ENCODE assay signal across 10 mouse cellular contexts in the genomic region with DNA sequence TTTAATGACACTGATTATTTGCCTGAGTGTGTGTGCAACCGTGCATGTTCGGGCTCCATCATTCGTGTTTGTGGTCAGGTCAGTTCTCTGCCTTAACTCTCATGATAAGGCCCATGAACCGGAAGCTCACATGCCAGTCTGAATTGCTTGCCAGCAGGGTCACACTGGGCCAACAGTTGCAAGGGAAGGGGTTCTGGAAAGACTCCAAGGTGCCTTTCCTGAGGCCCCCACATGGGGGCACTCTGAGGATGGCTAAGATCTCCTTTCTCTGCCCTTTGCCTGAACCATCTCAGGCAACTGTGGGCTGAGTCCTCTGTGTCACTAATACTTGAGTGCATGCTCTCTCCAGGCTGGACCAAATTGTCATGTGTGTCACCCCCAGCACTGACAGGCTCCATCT. TPM values are rescaled to one million over a fixed set of nuclear protein-coding genes. Genes with fewer than 3 reads are reported as not detected.
A peak's percentile ranks its signal among the peaks of the same experiment; 100 is the strongest.
DNase-seq lines count a peak whose midpoint lies in the region; ATAC-seq lines count a peak whose summit lies in the region.
"Had no signal": no experiment of that assay in that cellular context is flagged by ENCODE, and none has a peak within 500 bp of the region (broad histone marks: within the 10 kb centered on the region; RNA-seq: fewer than 3 reads in every experiment).

No protein-coding gene starts in this region.

- no peak overlapping the region for H3K4me2 ChIP-seq in liver, embryonic 11.5 days
- 0 out of 2 replicates have a peak overlapping the region, but pooled peaks have one; percentile 6 for H3K4me2 ChIP-seq in heart, embryonic 14.5 days (ENCODE audit: low read length)
- H3K4me2 ChIP-seq in midbrain, embryonic 14.5 days (ENCODE audit: low read length): no peak overlapping the region
- H3K4me2 ChIP-seq: embryonic facial prominence, embryonic 13.5 days; lung, embryonic 15.5 days had no signal

- no peak overlapping the region for H3K27ac ChIP-seq in liver, embryonic 11.5 days (ENCODE audit: low read depth, low read length)
- H3K27ac ChIP-seq in heart, embryonic 14.5 days (replicated peaks in 1 of 2; ENCODE audit: control insufficient read depth in 1 of 2, insufficient read depth in 1 of 2, low read depth in 2 of 2, low read length in 2 of 2): peak overlapping the region in 1 of 2 experiments; percentile 41; a peak in 1 of 4 replicates
- no peak overlapping the region for H3K27ac ChIP-seq in midbrain, embryonic 14.5 days (replicated peaks; ENCODE audit: low read depth, low read length)
- H3K27ac ChIP-seq: embryonic facial prominence, embryonic 13.5 days; lung, embryonic 15.5 days had no signal

- DNase-seq in liver (peak; percentile 54), MN1 (ENCODE audit: low spot score) (peak; percentile 79)
- no peak for DNase-seq in liver, embryonic 11.5 days (ENCODE audit: low spot score)
- peak; percentile 86 to 88 for DNase-seq in cerebellum, postnatal 14 days
- DNase-seq in layer of hippocampus, postnatal 14 days (ENCODE audit: low spot score in 2 of 2): peak; percentile 57 to 60
- peak; percentile 61 for DNase-seq in midbrain, embryonic 14.5 days

- H3K27me3 ChIP-seq in liver, embryonic 11.5 days (replicated peaks; ENCODE audit: control insufficient read depth, insufficient read depth, low read length): no peaks in the 10 kb centered on the region
- H3K27me3 ChIP-seq in heart, embryonic 14.5 days (ENCODE audit: control insufficient read depth, insufficient read depth, low read length): no peaks in the 10 kb centered on the region
- H3K27me3 ChIP-seq in midbrain, embryonic 14.5 days (ENCODE audit: control insufficient read depth, insufficient read depth, low read length): no peaks in the 10 kb centered on the region
- H3K27me3 ChIP-seq: embryonic facial prominence, embryonic 13.5 days; lung, embryonic 15.5 days had no signal

- no peaks in the 10 kb centered on the region for H3K9me3 ChIP-seq in liver, embryonic 11.5 days (ENCODE audit: control insufficient read depth, low read length)
- H3K9me3 ChIP-seq in heart, embryonic 14.5 days (ENCODE audit: control insufficient read depth, low read length): no peaks in the 10 kb centered on the region
- H3K9me3 ChIP-seq in midbrain, embryonic 14.5 days (ENCODE audit: control insufficient read depth, low read length): no peaks in the 10 kb centered on the region
- H3K9me3 ChIP-seq: embryonic facial prominence, embryonic 13.5 days; lung, embryonic 15.5 days had no signal

- H3K4me1 ChIP-seq in liver, embryonic 11.5 days (replicated peaks; ENCODE audit: control insufficient read depth, insufficient read depth, low read length): peaks cover 13% of the 10 kb centered on the region
- peaks cover 24 to 47% of the 10 kb centered on the region in 2 experiments for H3K4me1 ChIP-seq in heart, embryonic 14.5 days (ENCODE audit: control insufficient read depth in 2 of 2, insufficient read depth in 2 of 2, low read length in 2 of 2)
- peaks cover 6% of the 10 kb centered on the region; the same call in 1 of the 2 replicates for H3K4me1 ChIP-seq in midbrain, embryonic 14.5 days (ENCODE audit: control insufficient read depth, insufficient read depth, low read length)

- no peak for ATAC-seq in liver, embryonic 11.5 days (replicated peaks; ENCODE audit: low FRiP score)
- ATAC-seq in heart, embryonic 14.5 days (ENCODE audit: insufficient number of reproducible peaks, insufficient read depth, low FRiP score, low read depth): no peak
- ATAC-seq in midbrain, embryonic 14.5 days (ENCODE audit: low FRiP score, low TSS enrichment): no peak
- ATAC-seq in erythroid progenitor cell, adult 5-6 weeks (replicated peaks; ENCODE audit: low FRiP score, poor library complexity, severe bottlenecking): no peak

- no peak overlapping the region for H3K4me3 ChIP-seq in liver, embryonic 11.5 days (ENCODE audit: low read depth, low read length)
- no peak overlapping the region for H3K4me3 ChIP-seq in heart, embryonic 14.5 days (ENCODE audit: control insufficient read depth in 1 of 2, insufficient read depth in 1 of 2, low read depth in 1 of 2, low read length in 2 of 2)
- no peak overlapping the region for H3K4me3 ChIP-seq in midbrain, embryonic 14.5 days (replicated peaks; ENCODE audit: low read depth, low read length)
- H3K4me3 ChIP-seq: embryonic facial prominence, embryonic 13.5 days; lung, embryonic 15.5 days had no signal

- 45% methylated on average over 4 of the region's 4 CpGs for WGBS in liver, embryonic 11.5 days
- WGBS in heart, embryonic 14.5 days: 23% methylated on average over 4 of the region's 4 CpGs
- 61% methylated on average over 4 of the region's 4 CpGs for WGBS in midbrain, embryonic 14.5 days

- H3K36me3 ChIP-seq in liver, embryonic 11.5 days (ENCODE audit: control insufficient read depth, insufficient read depth, low read length): no peaks in the 10 kb centered on the region
- no peaks in the 10 kb centered on the region for H3K36me3 ChIP-seq in heart, embryonic 14.5 days (ENCODE audit: control insufficient read depth, insufficient read depth, low read length)
- H3K36me3 ChIP-seq in midbrain, embryonic 14.5 days (ENCODE audit: control insufficient read depth, insufficient read depth, low read length): 0 out of 2 replicates have a peak, but pooled peaks cover 5% of the 10 kb centered on the region
- H3K36me3 ChIP-seq: lung, embryonic 15.5 days had no signal

- H3K9ac ChIP-seq in liver, embryonic 11.5 days (ENCODE audit: low read depth, low read length): no peak overlapping the region
- 0 out of 2 replicates have a peak overlapping the region, but pooled peaks have one; percentile 46 for H3K9ac ChIP-seq in heart, embryonic 14.5 days (ENCODE audit: low read length)
- H3K9ac ChIP-seq in midbrain, embryonic 14.5 days (replicated peaks; ENCODE audit: low read length): no peak overlapping the region
- H3K9ac ChIP-seq: embryonic facial prominence, embryonic 13.5 days; lung, embryonic 15.5 days had no signal

RNA-seq across cellular contexts. Expression of gene Kdm4b, which starts 11.3 kb away (rescaled TPM):
- 21.7 and 24.3 TPM in 2 replicates for polyA plus RNA-seq in liver, embryonic 11.5 days (2014; fragmentation: Nextera tagmentation; extraction: Ambion mirVana)
- 24.1 and 24.4 TPM in 2 replicates for polyA plus RNA-seq in heart, embryonic 14.5 days (2014; fragmentation: Nextera tagmentation; extraction: Ambion mirVana)
- 10 to 100 TPM; 79.7 to 84.5 TPM for total RNA-seq in layer of hippocampus, postnatal 14 days (2021)
- 72.4 and 78.9 TPM in 2 replicates for polyA plus RNA-seq in midbrain, embryonic 14.5 days (2014; fragmentation: Nextera tagmentation; extraction: Ambion mirVana)
- 3.4 and 18.0 TPM in 2 replicates for total RNA-seq in erythroid progenitor cell, adult 5-6 weeks (2015; ENCODE audit: low replicate concordance)
- total RNA-seq in erythroid progenitor cell, adult 5-6 weeks (2017; ENCODE audit: low replicate concordance): 3.4 and 8.5 TPM in 2 replicates

RNA-seq across cellular contexts. Expression of gene Uhrf1, which starts 34.1 kb away (rescaled TPM):
- polyA plus RNA-seq in liver, embryonic 11.5 days (2014; fragmentation: Nextera tagmentation; extraction: Ambion mirVana): 172 and 182 TPM in 2 replicates
- 42.8 and 44.6 TPM in 2 replicates for polyA plus RNA-seq in heart, embryonic 14.5 days (2014; fragmentation: Nextera tagmentation; extraction: Ambion mirVana)
- total RNA-seq in layer of hippocampus, postnatal 14 days (2021): 1 to 10 TPM; 2.4 to 5.0 TPM
- polyA plus RNA-seq in midbrain, embryonic 14.5 days (2014; fragmentation: Nextera tagmentation; extraction: Ambion mirVana): 11.3 and 21.5 TPM in 2 replicates
- total RNA-seq in erythroid progenitor cell, adult 5-6 weeks (2015; ENCODE audit: low replicate concordance): 86.9 and 122 TPM in 2 replicates
- total RNA-seq in erythroid progenitor cell, adult 5-6 weeks (2017; ENCODE audit: low replicate concordance): 178 and 179 TPM in 2 replicates

RNA-seq across cellular contexts. Expression of gene Arrdc5, which starts 37.1 kb away (rescaled TPM):
- polyA plus RNA-seq in liver, embryonic 11.5 days (2014; fragmentation: Nextera tagmentation; extraction: Ambion mirVana): not detected in 2 replicates
- polyA plus RNA-seq in heart, embryonic 14.5 days (2014; fragmentation: Nextera tagmentation; extraction: Ambion mirVana): not detected in 2 replicates
- not detected for total RNA-seq in layer of hippocampus, postnatal 14 days (2021)
- polyA plus RNA-seq in midbrain, embryonic 14.5 days (2014; fragmentation: Nextera tagmentation; extraction: Ambion mirVana): not detected in 2 replicates
- not detected in 2 replicates for total RNA-seq in erythroid progenitor cell, adult 5-6 weeks (2015; ENCODE audit: low replicate concordance)
- not detected in 2 replicates for total RNA-seq in erythroid progenitor cell, adult 5-6 weeks (2017; ENCODE audit: low replicate concordance)
- polyA plus RNA-seq: embryonic facial prominence, embryonic 13.5 days; lung, embryonic 15.5 days had no signal

RNA-seq across cellular contexts. Expression of gene Plin3, which starts 44.5 kb away (rescaled TPM):
- 48.4 and 53.7 TPM in 2 replicates for polyA plus RNA-seq in liver, embryonic 11.5 days (2014; fragmentation: Nextera tagmentation; extraction: Ambion mirVana)
- 66.4 and 70.9 TPM in 2 replicates for polyA plus RNA-seq in heart, embryonic 14.5 days (2014; fragmentation: Nextera tagmentation; extraction: Ambion mirVana)
- 1 to 10 TPM; 5.1 to 9.1 TPM for total RNA-seq in layer of hippocampus, postnatal 14 days (2021)
- 6.4 and 11.6 TPM in 2 replicates for polyA plus RNA-seq in midbrain, embryonic 14.5 days (2014; fragmentation: Nextera tagmentation; extraction: Ambion mirVana)
- total RNA-seq in erythroid progenitor cell, adult 5-6 weeks (2015; ENCODE audit: low replicate concordance): 2.2 and 2.5 TPM in 2 replicates
- total RNA-seq in erythroid progenitor cell, adult 5-6 weeks (2017; ENCODE audit: low replicate concordance): 5.6 and 6.7 TPM in 2 replicates
